Mouse (Mus musculus): ENCODE data around the gene Btbd11.

- TF ChIP-seq CTCF (IDR thresholded peaks at IDR 0.05; ENCODE audit: low read depth, low read length) (no peak), POLR2A (IDR thresholded peaks at IDR 0.05; ENCODE audit: insufficient read depth, low read length) (no peak)
These were observed 155.4 kb downstream of the Btbd11 start for GRCm38 (mm10) chr10:85541892-85542630.
